Mouse (Mus musculus) heart, embryonic 13.5 days (tissue): ENCODE data around the gene Fanca. TPM values are rescaled to one million over a fixed set of nuclear protein-coding genes. Genes with fewer than 3 reads are reported as not detected.
A peak's percentile ranks its signal among the peaks of the same experiment; 100 is the strongest.
"Not testable (repeated sequence)": the region's sequence is repeated elsewhere in the genome, so short reads cannot be mapped to it uniquely, and the experiment has no call there.

ENCODE experiments used
- ATAC-seq: fragments of 200-750 bp; cut with Nextera tagmentation; 2 replicates; pipeline ENCODE4 v1.8.0; 2017; ENCODE audit warnings: moderate TSS enrichment; ENCODE audit not compliant: insufficient number of reproducible peaks, low FRiP score, low TSS enrichment; ENCODE audit errors: extremely low read depth
- H3K27ac ChIP-seq: fragments of 300-500 bp; sonication (generic); replicated peaks from 2 replicates; pipeline ENCODE4 v1.5.1; 2015; ENCODE audit warnings: moderate library complexity, mild to moderate bottlenecking, inconsistent platforms
- H3K27me3 ChIP-seq: fragments of 300-500 bp; sonication (generic); replicated peaks from 2 replicates; pipeline ENCODE4 v1.6.1; 2015; ENCODE audit warnings: mild to moderate bottlenecking, inconsistent platforms
- H3K36me3 ChIP-seq: fragments of 300-500 bp; sonication (generic); 2 replicates; pipeline ENCODE4 v1.6.1; 2015; ENCODE audit warnings: mild to moderate bottlenecking, inconsistent platforms
- H3K4me1 ChIP-seq: fragments of 300-500 bp; sonication (generic); 2 replicates; pipeline ENCODE4 v1.6.1; 2015; ENCODE audit warnings: inconsistent platforms
- H3K4me2 ChIP-seq: fragments of 300-500 bp; sonication (generic); 2 replicates; pipeline ENCODE4 v1.6.1; 2015; ENCODE audit warnings: inconsistent platforms, mild to moderate bottlenecking, moderate library complexity
- H3K4me3 ChIP-seq: fragments of 300-500 bp; sonication (generic); 2 replicates; pipeline ENCODE4 v1.5.1; 2015; ENCODE audit warnings: moderate library complexity, mild to moderate bottlenecking, inconsistent platforms
- H3K9ac ChIP-seq: fragments of 300-500 bp; sonication (generic); 2 replicates; pipeline ENCODE4 v1.6.1; 2015; ENCODE audit warnings: inconsistent platforms, mild to moderate bottlenecking, moderate library complexity
- H3K9me3 ChIP-seq: fragments of 300-500 bp; sonication (generic); 2 replicates; pipeline ENCODE4 v1.6.1; 2016; ENCODE audit warnings: inconsistent platforms
- WGBS: fragments of 180-500 bp; shearing (Covaris S2); methylation state at CpG from one replicate; pipeline ENCODE4 v1.1.7; 2015; ENCODE audit warnings: mixed read lengths; 5-methylcytosine and 5-hydroxymethylcytosine counted together
- polyA plus RNA-seq: library from polyadenylated mRNA; unstranded; fragments of >200 nt; fragmentation: Nextera tagmentation; extraction: Ambion mirVana; gene quantifications from 2 replicates; pipeline ENCODE4 v1.2.1, GENCODE M21; 2015

Fanca gene
- polyA plus RNA-seq, 1 experiment from 2014 or later = 17.5 TPM

- H3K4me3 ChIP-seq = no peak overlapping the region
- H3K9me3 ChIP-seq = no peaks in the 10 kb centered on the region
- H3K4me2 ChIP-seq = no peak overlapping the region
- H3K27me3 ChIP-seq = no peaks in the 10 kb centered on the region
- no peak overlapping the region for H3K9ac ChIP-seq
- no peaks in the 10 kb centered on the region for H3K4me1 ChIP-seq
- ATAC-seq = no peak
- WGBS = 88% methylated on average over 4 of the region's 4 CpGs
- H3K36me3 ChIP-seq = peaks cover 77% of the 10 kb centered on the region
- H3K27ac ChIP-seq = no peak overlapping the region
Measured at GRCm38 (mm10) chr8:123244382-123244781, 74.0 kb downstream of the Fanca start.

GRCm38 (mm10) chr8:123243053-123243452, 75.3 kb downstream of the Fanca start:
- H3K9me3 ChIP-seq = no peaks in the 10 kb centered on the region
- no peak overlapping the region for H3K9ac ChIP-seq
- H3K4me2 ChIP-seq = no peak overlapping the region
- 62% methylated on average over 11 of the region's 11 CpGs for WGBS
- H3K36me3 ChIP-seq = peaks cover 64% of the 10 kb centered on the region
- no peak overlapping the region for H3K27ac ChIP-seq
- no peaks in the 10 kb centered on the region for H3K4me1 ChIP-seq
- no peaks in the 10 kb centered on the region for H3K27me3 ChIP-seq
- H3K4me3 ChIP-seq = no peak overlapping the region
- no peak for ATAC-seq

- Histone ChIP-seq H3K4me2 (no peak overlapping the region), H3K4me3 (no peak overlapping the region), H3K4me1 (no peaks in the 10 kb centered on the region), H3K36me3 (peaks cover 57% of the 10 kb centered on the region), H3K27me3 (peaks cover 4% of the 10 kb centered on the region), H3K27ac (no peak overlapping the region), H3K9me3 (no peaks in the 10 kb centered on the region), H3K9ac (no peak overlapping the region)
- no peak for ATAC-seq
- 80% methylated on average over 7 of the region's 7 CpGs for WGBS
Measured at GRCm38 (mm10) chr8:123242107-123242923, 76.1 kb downstream of the Fanca start.

- peaks cover 28% of the 10 kb centered on the region for H3K36me3 ChIP-seq
- peaks cover 30% of the 10 kb centered on the region for H3K27me3 ChIP-seq
- H3K9ac ChIP-seq = no peak overlapping the region
- no peak for ATAC-seq
- no peak overlapping the region for H3K4me3 ChIP-seq
- 83% methylated on average over 10 of the region's 10 CpGs for WGBS
- H3K4me1 ChIP-seq = peaks cover 12% of the 10 kb centered on the region
- H3K9me3 ChIP-seq = no peaks in the 10 kb centered on the region
- H3K27ac ChIP-seq = no peak overlapping the region
- no peak overlapping the region for H3K4me2 ChIP-seq
Measured at GRCm38 (mm10) chr8:123239398-123239797, 79.0 kb downstream of the Fanca start.

GRCm38 (mm10) chr8:123235520-123236497, 82.6 kb downstream of the Fanca start, which contains the start of gene Spata2l:
Spata2l (minus strand) TSS chr8:123236233.
- Histone ChIP-seq H3K9me3 (no peaks in the 10 kb centered on the region), H3K9ac (peak within 1 kb of the TSS; percentile 81), H3K4me3 (peak within 1 kb of the TSS; percentile 68), H3K4me1 (peaks cover 12% of the 10 kb centered on the region), H3K27me3 (peaks cover 51% of the 10 kb centered on the region), H3K27ac (no peak within 1 kb of the TSS), H3K4me2 (peak within 1 kb of the TSS; percentile 95), H3K36me3 (0 out of 2 replicates have a peak, but pooled peaks cover 3% of the 10 kb centered on the region)
- WGBS = 2% methylated on average over 57 of the region's 57 CpGs
- peak; percentile 83 for ATAC-seq

GRCm38 (mm10) chr8:123234918-123235519, 83.4 kb downstream of the Fanca start:
- Histone ChIP-seq H3K9ac (peak overlapping the region; percentile 81), H3K9me3 (no peaks in the 10 kb centered on the region), H3K27ac (no peak overlapping the region), H3K36me3 (peaks cover 7% of the 10 kb centered on the region), H3K4me2 (peak overlapping the region; percentile 95), H3K27me3 (peaks cover 51% of the 10 kb centered on the region), H3K4me3 (peak overlapping the region; percentile 68), H3K4me1 (peaks cover 12% of the 10 kb centered on the region)
- ATAC-seq = no peak
- WGBS = 33% methylated on average over 13 of the region's 13 CpGs

- Histone ChIP-seq H3K36me3 (peaks cover 19% of the 10 kb centered on the region), H3K4me3 (no peak overlapping the region), H3K9ac (no peak overlapping the region), H3K4me2 (no peak overlapping the region), H3K27me3 (peaks cover 51% of the 10 kb centered on the region), H3K9me3 (no peaks in the 10 kb centered on the region), H3K4me1 (peaks cover 12% of the 10 kb centered on the region), H3K27ac (no peak overlapping the region)
- ATAC-seq = no peak
- WGBS = 73% methylated on average over 11 of the region's 11 CpGs
Measured at GRCm38 (mm10) chr8:123233760-123234159, 84.6 kb downstream of the Fanca start.

- no peak overlapping the region for H3K4me3 ChIP-seq
- WGBS = 59% methylated on average over 13 of the region's 13 CpGs
- no peak overlapping the region for H3K4me2 ChIP-seq
- no peak overlapping the region for H3K27ac ChIP-seq
- peaks cover 12% of the 10 kb centered on the region for H3K4me1 ChIP-seq
- peaks cover 24% of the 10 kb centered on the region for H3K36me3 ChIP-seq
- ATAC-seq = no peak
- H3K9me3 ChIP-seq = no peaks in the 10 kb centered on the region
- peaks cover 51% of the 10 kb centered on the region for H3K27me3 ChIP-seq
- 0 out of 2 replicates have a peak overlapping the region, but pooled peaks have one; percentile 7 for H3K9ac ChIP-seq
Measured at GRCm38 (mm10) chr8:123233300-123233699, 85.1 kb downstream of the Fanca start.

GRCm38 (mm10) chr8:123232553-123232952, 85.8 kb downstream of the Fanca start:
- no peak for ATAC-seq
- peaks cover 31% of the 10 kb centered on the region for H3K36me3 ChIP-seq
- H3K4me1 ChIP-seq = peaks cover 12% of the 10 kb centered on the region
- 37% methylated on average over 7 of the region's 7 CpGs for WGBS
- H3K27me3 ChIP-seq = peaks cover 49% of the 10 kb centered on the region
- no peaks in the 10 kb centered on the region for H3K9me3 ChIP-seq
- H3K4me2 ChIP-seq = no peak overlapping the region
- no peak overlapping the region for H3K4me3 ChIP-seq
- H3K9ac ChIP-seq = no peak overlapping the region
- no peak overlapping the region for H3K27ac ChIP-seq

GRCm38 (mm10) chr8:123231742-123232141, 86.6 kb downstream of the Fanca start:
- no peak overlapping the region for H3K27ac ChIP-seq
- ATAC-seq = no peak
- no peak overlapping the region for H3K4me2 ChIP-seq
- H3K4me3 ChIP-seq = no peak overlapping the region
- peaks cover 12% of the 10 kb centered on the region for H3K4me1 ChIP-seq
- H3K9me3 ChIP-seq = no peaks in the 10 kb centered on the region
- no peak overlapping the region for H3K9ac ChIP-seq
- WGBS = 58% methylated on average over 5 of the region's 5 CpGs
- H3K36me3 ChIP-seq = peaks cover 39% of the 10 kb centered on the region
- H3K27me3 ChIP-seq = peaks cover 41% of the 10 kb centered on the region

- H3K9me3 ChIP-seq, H3K4me2 ChIP-seq, H3K27ac ChIP-seq, H3K4me3 ChIP-seq, ATAC-seq, H3K9ac ChIP-seq: not testable (repeated sequence)
- H3K4me1 ChIP-seq = peaks cover 15% of the 10 kb centered on the region
- 79% methylated on average over 11 of the region's 11 CpGs for WGBS
- H3K36me3 ChIP-seq = peaks cover 40% of the 10 kb centered on the region
- H3K27me3 ChIP-seq = peaks cover 30% of the 10 kb centered on the region
Measured at GRCm38 (mm10) chr8:123230326-123230725, 88.0 kb downstream of the Fanca start.
